Mouse (Mus musculus) cerebellum, postnatal 36 days (tissue): ENCODE data around the gene Gm11437.

Source experiments
- DNase-seq, 2 experiments: peaks; one replicate each; pipeline ENCODE4 v3.0.0; 2021 to 2022; ENCODE audit warnings: mixed read lengths in 2 of 2

Gm11437 gene

DNA sequence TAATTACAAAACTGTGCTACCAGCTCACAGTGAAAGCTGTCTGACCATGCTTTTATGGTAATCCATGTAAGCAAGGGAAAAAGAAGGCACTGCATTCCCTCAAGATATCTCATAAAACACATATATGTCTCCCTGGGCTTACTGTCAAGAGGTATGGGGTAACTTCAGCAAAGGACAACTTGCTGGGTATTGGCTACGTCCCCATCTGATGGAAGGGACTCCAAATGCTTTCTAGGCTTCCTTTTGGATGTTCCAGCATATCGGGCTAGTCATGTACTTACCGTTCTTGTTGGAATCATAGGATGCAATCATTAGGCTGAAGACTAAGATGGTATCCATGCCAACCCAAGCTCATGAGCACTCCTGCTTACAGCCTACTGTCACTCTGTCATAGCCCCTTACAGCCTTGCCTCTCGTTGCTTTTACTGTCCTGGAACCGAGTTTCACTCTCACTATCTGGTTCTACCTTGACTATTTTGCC is at the start of gene Gm11437:
Gene Gm11437 (minus strand): TSS at position 431 of the 481 bp plus-strand sequence.
- DNase-seq: no peak

DNA sequence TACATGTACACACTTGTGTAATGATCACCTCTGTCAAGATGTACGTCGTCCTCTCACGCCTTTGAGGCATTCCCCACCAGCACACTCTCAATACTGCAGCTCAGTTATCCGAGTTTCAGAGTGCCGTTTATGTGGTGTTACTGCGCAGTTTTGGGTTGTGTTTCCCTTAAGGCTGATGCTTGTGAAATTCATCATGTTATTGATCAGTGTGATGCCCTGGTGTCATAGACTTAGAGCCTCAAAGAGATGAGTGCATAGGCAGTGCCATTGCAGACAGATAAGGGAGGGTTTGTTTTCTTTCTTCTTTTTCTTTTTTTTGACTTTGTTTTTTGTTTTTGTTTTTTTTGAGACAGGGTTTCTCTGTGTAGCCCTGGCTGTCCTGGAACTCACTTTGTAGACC is 43.6 kb upstream of the Gm11437 start:
- DNase-seq: no peak

DNA sequence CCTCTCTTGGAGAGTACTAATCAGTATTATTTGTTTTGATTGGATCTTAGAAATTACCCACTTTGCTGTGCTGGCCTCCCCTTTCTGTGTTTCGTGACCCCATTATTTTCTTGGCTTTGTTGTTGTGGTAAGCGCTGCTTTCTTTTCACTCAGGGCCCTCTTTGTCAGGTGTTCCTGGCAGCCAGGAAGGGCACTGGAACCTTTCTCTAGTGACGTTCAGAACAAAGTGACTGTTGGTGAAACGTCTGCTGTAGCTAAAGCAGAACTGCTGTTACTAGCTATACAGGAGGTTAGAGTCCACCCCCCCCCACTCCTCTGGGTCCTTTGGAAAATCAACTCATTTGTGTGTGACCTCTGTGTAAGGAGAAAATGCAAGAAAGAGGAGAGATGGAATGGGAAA is 38.5 kb upstream of the Gm11437 start:
- DNase-seq: no peak

DNA sequence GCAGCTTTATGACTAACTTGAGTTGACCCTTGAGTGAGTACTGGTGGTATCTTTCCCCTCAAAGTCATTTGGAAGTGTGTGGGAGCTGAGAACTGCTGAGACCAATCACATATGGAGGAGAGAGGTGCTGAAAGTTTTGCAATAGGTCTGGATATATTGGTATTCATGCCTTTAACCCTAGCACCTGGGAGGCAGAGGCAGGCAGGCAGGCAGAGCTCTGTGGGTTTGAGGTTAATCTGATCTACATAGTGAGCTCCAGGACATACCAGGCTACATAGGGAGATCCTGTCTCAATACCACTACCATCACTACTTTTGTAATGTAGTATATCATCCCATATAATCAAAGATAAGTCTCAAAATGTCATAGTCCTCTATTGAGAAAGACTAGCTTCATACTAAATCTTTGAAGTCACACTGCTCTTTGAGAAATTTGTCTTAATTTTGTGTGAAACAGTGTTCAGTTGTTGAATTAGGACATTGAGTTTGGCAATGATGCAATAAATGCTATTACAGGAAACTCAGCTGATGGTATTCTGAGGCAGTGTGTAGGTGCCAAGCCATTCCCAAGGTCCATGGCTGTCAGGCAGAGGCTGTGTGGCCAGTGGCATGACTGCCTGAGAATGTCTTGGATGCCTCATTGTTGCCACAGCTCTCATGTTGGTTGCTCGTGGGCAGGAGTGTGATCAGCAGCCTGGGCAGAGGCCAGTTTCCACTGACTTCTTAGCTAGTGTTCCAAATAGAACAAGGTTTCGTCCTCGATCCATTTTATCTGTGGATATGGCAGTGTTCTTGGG is 30.5 kb upstream of the Gm11437 start:
- peak; percentile 8 to 9 for DNase-seq

- no peak for DNase-seq
Observed at GRCm38 (mm10) chr11:84194751-84195150, 27.5 kb upstream of the Gm11437 start.

DNA sequence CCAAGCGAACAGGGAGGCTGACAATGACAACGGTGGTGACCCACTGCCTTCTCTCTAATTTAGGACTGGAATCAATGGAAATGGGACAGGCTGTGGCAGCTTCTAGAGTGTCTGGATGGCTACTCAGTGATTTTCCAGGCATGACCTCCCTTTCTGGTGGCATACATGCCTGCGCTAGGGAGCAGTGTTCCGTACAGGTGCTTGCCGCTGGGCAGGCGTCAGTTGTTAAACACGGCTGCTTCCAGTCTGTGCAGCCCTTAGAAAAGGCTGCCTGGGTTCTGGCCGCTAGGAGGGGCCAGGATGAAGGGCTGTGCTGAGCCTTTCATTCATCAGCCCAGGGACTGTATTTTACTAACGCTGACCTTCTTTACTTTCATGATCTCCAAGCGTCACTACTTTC is 26.0 kb upstream of the Gm11437 start:
- DNase-seq: no peak

GRCm38 (mm10) chr11:84190581-84191233 is 23.4 kb upstream of the Gm11437 start:
- DNase-seq: no peak

DNA sequence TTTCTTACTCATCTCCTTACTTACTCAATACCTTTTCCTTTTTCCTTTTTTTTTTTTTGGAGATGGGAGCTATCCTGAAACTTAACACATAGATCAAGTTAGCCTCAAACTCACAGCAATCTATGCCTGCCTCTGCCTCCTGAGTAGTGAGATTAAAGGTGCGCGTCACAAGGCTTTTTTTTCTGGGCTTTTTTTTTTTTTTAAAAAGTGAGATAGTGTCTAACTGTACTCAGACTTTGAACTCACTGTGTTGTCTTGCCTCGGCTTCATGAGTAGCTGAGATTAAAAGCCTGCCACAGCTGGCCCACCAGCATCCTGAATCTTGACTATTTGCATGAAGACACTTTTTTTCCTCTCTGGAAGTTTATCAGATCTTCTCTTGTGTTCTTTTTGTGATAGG is 21.3 kb upstream of the Gm11437 start:
- no peak for DNase-seq

DNA sequence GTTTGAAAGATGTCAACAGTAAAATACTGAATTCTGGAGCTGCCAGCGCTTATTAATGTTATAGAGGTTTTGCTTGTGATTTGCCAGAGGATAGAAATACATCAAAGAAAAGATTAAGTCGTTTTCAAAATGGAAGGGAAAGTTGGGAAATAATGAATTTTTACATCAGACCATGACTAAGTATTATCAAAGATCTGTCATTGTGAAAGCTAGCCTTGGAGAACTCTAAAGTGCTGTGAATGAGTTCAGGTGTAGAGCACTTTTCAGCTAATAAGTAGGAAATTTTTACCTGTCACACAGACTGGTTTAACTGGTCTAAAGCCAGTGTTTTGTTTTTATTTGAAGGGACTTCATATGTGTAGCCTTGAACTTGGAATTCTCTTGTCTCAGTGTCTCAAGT is 14.0 kb upstream of the Gm11437 start:
- no peak for DNase-seq

- DNase-seq: peak; percentile 57 to 62
Observed at GRCm38 (mm10) chr11:84179954-84180598, 12.8 kb upstream of the Gm11437 start.

- peak; percentile 90 to 95 for DNase-seq
Observed at GRCm38 (mm10) chr11:84179226-84179953, 12.1 kb upstream of the Gm11437 start.

- no peak for DNase-seq
Observed at GRCm38 (mm10) chr11:84178571-84178970, 11.3 kb upstream of the Gm11437 start.

DNA sequence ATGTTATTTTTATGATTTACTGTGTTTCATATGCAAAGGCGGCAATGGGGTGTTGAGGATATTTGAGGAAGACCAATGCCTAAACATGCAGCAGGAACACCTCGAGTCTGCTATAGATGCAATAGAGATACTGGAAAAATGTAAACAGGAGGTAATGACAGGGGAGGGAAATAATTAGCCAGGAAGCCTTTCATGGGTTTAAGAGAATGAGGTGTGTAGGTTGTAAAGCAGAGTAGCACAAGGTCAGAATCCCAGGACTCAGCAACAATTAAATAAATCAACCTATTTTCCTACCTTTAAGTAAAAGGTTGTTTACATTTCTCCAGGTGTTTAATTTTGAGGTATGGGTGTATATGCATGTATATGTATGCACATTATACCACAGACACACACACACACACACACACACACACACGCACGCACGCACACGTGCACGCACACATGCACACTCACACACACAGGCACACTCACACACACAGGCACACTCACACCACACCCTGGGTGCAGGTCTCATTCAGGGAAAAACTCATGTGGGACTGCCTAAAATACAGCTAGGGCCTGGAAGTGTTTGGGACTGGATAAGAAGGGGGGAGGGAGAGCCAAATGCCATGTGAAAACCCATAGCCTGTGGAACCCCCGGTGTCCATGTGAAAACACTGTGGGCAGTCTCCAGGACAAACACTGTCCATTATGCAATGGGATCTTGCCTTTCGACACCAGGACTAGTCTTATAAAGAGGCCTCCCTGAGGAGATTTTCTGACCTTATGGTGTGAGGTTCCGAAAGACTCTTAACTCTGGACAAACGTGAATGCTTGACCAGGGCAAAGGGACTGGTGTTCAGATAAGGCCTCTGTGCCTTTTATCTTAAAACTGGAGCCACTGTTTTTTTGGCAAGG is 5.5 kb upstream of the Gm11437 start:
- DNase-seq: no peak

DNA sequence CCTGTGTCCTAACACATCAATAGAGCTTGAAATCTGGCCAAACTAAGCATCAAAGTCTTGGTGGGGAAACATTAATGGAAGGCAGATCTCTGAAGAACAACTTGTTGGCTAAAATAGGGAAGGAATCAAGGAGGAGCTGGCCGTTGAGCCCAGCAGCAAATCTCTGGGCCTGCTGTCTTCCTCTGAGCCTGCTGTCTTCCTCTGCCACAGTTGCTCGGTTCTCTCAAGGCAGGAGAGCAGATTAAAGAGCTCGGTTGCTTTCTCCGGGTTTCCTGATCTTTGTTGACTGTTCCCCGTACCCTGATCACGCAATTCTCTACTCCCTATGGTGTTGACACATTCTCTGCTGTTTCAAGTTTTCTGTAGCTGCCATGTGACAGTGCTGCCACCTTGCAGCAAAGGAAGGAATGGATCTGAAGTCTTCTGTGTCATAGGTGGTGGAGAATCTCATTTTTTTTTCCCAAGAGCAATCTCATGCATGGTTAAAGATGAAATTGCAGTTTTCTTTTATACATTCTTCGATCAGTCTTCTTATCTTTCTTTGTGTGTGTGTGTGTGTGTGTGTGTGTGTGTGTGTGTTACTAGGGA is 1.5 kb upstream of the Gm11437 start:
- peak; percentile 18 to 45 for DNase-seq

GRCm38 (mm10) chr11:84164561-84164960 is 2.7 kb downstream of the Gm11437 start:
- DNase-seq: no peak

- no peak for DNase-seq
Observed at GRCm38 (mm10) chr11:84164123-84164522, 3.2 kb downstream of the Gm11437 start.

- DNase-seq: no peak
Observed at GRCm38 (mm10) chr11:84156535-84157262, 10.6 kb downstream of the Gm11437 start.

DNA sequence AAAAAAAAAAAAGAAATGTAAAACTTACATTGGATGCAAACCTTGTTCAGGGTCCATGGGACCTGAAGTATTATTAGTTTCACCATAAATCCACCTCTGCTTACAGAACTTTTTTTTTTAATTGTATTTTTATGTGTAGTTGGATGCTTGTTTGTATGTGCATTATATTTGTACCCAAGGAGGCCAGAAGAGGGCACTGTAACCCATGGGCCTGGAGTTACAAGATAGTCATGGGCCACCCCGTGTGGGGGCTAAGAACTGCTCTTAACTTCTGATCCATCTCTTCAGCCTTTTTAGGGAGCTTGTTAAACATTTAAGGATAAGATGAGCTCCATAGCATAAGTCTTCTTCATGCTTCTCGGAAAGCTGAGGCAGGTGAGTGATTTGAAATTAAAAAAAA is 16.4 kb downstream of the Gm11437 start:
- no peak for DNase-seq

DNA sequence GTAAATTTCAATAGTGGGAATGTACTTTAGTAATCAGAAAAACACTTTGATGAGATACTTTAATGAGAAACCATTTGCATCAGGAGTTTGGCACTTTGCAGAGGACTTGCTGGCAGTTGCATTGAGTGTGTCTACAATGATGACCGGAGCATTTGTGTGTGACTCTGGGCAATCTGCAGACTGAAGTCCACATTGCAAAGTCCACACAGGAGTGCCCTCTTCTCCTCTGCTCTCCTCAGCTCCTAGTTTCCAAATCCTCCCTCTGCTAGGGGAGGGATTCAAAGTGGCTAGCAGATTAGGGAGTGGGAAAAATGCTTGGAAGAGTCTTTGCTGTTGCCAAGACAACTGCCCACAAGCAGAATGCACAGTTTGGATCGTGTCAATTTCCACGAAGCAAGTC is 21.2 kb downstream of the Gm11437 start:
- no peak for DNase-seq

- no peak for DNase-seq
Observed at GRCm38 (mm10) chr11:84145201-84145798, 22.0 kb downstream of the Gm11437 start.
